ENCODE assay signal across 31 mouse cellular contexts in genomic region chr10:85164791-85165190, GRCm38 (mm10). TPM values are rescaled to one million over a fixed set of nuclear protein-coding genes. Genes with fewer than 3 reads are reported as not detected.
"Had no signal": no experiment of that assay in that cellular context is flagged by ENCODE, and none has a peak within 500 bp of the region (broad histone marks: within the 10 kb centered on the region; RNA-seq: fewer than 3 reads in every experiment).

No protein-coding gene starts in this region.

- ATAC-seq: liver, embryonic 12.5 days; liver, postnatal 0 days; lung, postnatal 0 days; midbrain, embryonic 13.5 days; midbrain, embryonic 15.5 days; midbrain, embryonic 16.5 days had no signal

- H3K9ac ChIP-seq: limb, embryonic 12.5 days; limb, embryonic 13.5 days; limb, embryonic 15.5 days; liver, embryonic 12.5 days; liver, embryonic 13.5 days; liver, embryonic 14.5 days; liver, embryonic 15.5 days; liver, postnatal 0 days; lung, embryonic 14.5 days; lung, embryonic 15.5 days; midbrain, embryonic 12.5 days; midbrain, embryonic 13.5 days; midbrain, embryonic 15.5 days had no signal

- H3K4me1 ChIP-seq: limb, embryonic 10.5 days; limb, embryonic 12.5 days; liver, embryonic 12.5 days; liver, embryonic 13.5 days; liver, embryonic 15.5 days; lung, embryonic 15.5 days had no signal

- H3K4me2 ChIP-seq: limb, embryonic 12.5 days; limb, embryonic 13.5 days; limb, embryonic 15.5 days; liver, embryonic 11.5 days; liver, embryonic 12.5 days; liver, embryonic 13.5 days; liver, embryonic 15.5 days; lung, embryonic 14.5 days; lung, embryonic 15.5 days; midbrain, embryonic 11.5 days; midbrain, embryonic 12.5 days; midbrain, embryonic 13.5 days; midbrain, embryonic 15.5 days had no signal

- H3K4me3 ChIP-seq: limb, embryonic 10.5 days; limb, embryonic 12.5 days; limb, embryonic 13.5 days; limb, embryonic 15.5 days; liver, embryonic 12.5 days; liver, embryonic 13.5 days; liver, embryonic 15.5 days; lung, embryonic 15.5 days; megakaryocyte, embryonic 14.5 days; midbrain, embryonic 10.5 days; midbrain, embryonic 12.5 days; midbrain, embryonic 13.5 days; midbrain, embryonic 15.5 days; myocyte had no signal

- DNase-seq: left cerebral cortex, postnatal 4 days; liver; liver, embryonic 13.5 days; liver, postnatal 0 days; lung, adult 18-20 months; lung, adult 2 months; lung, embryonic 14.5 days; lung, postnatal 10 days; lung, postnatal 14 days; lung, postnatal 36 days; lung, postnatal 4 days; midbrain, embryonic 14.5 days had no signal

- H3K27ac ChIP-seq: limb, embryonic 10.5 days; limb, embryonic 12.5 days; limb, embryonic 13.5 days; limb, embryonic 15.5 days; liver, embryonic 12.5 days; liver, embryonic 13.5 days; liver, embryonic 14.5 days; liver, embryonic 15.5 days; lung, embryonic 15.5 days; macrophage; midbrain, embryonic 10.5 days; midbrain, embryonic 12.5 days; midbrain, embryonic 13.5 days; midbrain, embryonic 15.5 days had no signal

- H3K9me3 ChIP-seq: limb, embryonic 10.5 days; limb, embryonic 12.5 days; limb, embryonic 13.5 days; limb, embryonic 15.5 days; liver, embryonic 12.5 days; liver, embryonic 13.5 days; liver, embryonic 15.5 days; lung, embryonic 15.5 days; megakaryocyte, embryonic 14.5 days; midbrain, embryonic 10.5 days; midbrain, embryonic 12.5 days; midbrain, embryonic 13.5 days; midbrain, embryonic 15.5 days had no signal

- H3K36me3 ChIP-seq: limb, embryonic 10.5 days; limb, embryonic 12.5 days; limb, embryonic 13.5 days; limb, embryonic 15.5 days; liver, embryonic 12.5 days; liver, embryonic 13.5 days; liver, embryonic 15.5 days; lung, embryonic 15.5 days; midbrain, embryonic 10.5 days; midbrain, embryonic 12.5 days; midbrain, embryonic 13.5 days; midbrain, embryonic 15.5 days had no signal

- H3K27me3 ChIP-seq: limb, embryonic 12.5 days; limb, embryonic 13.5 days; limb, embryonic 15.5 days; liver, embryonic 12.5 days; liver, embryonic 13.5 days; liver, embryonic 15.5 days; lung, embryonic 15.5 days; megakaryocyte, embryonic 14.5 days; midbrain, embryonic 12.5 days; midbrain, embryonic 13.5 days; midbrain, embryonic 15.5 days had no signal

RNA-seq across cellular contexts. Expression of gene Mterf2, which starts 37.0 kb away (rescaled TPM):
- polyA plus RNA-seq: macrophage had no signal
